Mouse (Mus musculus) heart, adult 2 months (tissue): ENCODE measurements around the gene Cdhr4. TPM values are rescaled to one million over a fixed set of nuclear protein-coding genes. Genes with fewer than 3 reads are reported as not detected.

Experiments
- DNase-seq, 2 experiments: peaks; one replicate each; pipeline ENCODE4 v3.0.0; 2021
- H3K27ac ChIP-seq: fragments of 200-600 bp; 2 replicates; pipeline ENCODE4 v1.8.1; 2022
- H3K27me3 ChIP-seq: fragments of 200-500 bp; 2 replicates; pipeline ENCODE4 v1.6.1; 2012; ENCODE audit warnings: mild to moderate bottlenecking, low read length, inconsistent platforms, mixed read lengths; ENCODE audit not compliant: control insufficient read depth, insufficient read depth
- H3K36me3 ChIP-seq: fragments of 200-500 bp; 2 replicates; pipeline ENCODE4 v1.6.1; 2012; ENCODE audit warnings: low read length, inconsistent platforms; ENCODE audit not compliant: control insufficient read depth, insufficient read depth
- H3K4me1 ChIP-seq: fragments of 200-500 bp; 2 replicates; pipeline ENCODE4 v1.6.1; 2011; ENCODE audit warnings: low read length; ENCODE audit not compliant: control insufficient read depth, insufficient read depth
- H3K4me3 ChIP-seq: fragments of 200-600 bp; 2 replicates; pipeline ENCODE4 v1.8.1; 2022
- H3K79me2 ChIP-seq: fragments of 200-500 bp; replicated peaks from 2 replicates; pipeline ENCODE4 v1.6.1; 2012; ENCODE audit warnings: mild to moderate bottlenecking, inconsistent platforms, low read length, moderate library complexity, mixed read lengths; ENCODE audit not compliant: control insufficient read depth, insufficient read depth
- H3K9ac ChIP-seq: fragments of 200-500 bp; 2 replicates; pipeline ENCODE4 v1.6.1; 2012; ENCODE audit warnings: low read depth, mild to moderate bottlenecking, control low read depth, inconsistent platforms, low read length, mixed read lengths
- CTCF ChIP-seq: fragments of 200-600 bp; IDR thresholded peaks from 2 replicates; pipeline ENCODE4 v1.8.1; 2022; ENCODE audit warnings: antibody characterized with exemption, mild to moderate bottlenecking, moderate library complexity
- EP300 ChIP-seq: fragments of 200-500 bp; IDR thresholded peaks from 2 replicates; pipeline ENCODE4 v1.6.1; 2011; ENCODE audit warnings: low read depth, low read length, control low read depth; ENCODE audit not compliant: insufficient read depth
- POLR2A ChIP-seq: fragments of 200-500 bp; IDR thresholded peaks from 2 replicates; pipeline ENCODE4 v1.6.1; 2011; ENCODE audit warnings: mild to moderate bottlenecking, low read depth, low read length, control low read depth; ENCODE audit not compliant: insufficient read depth
- WGBS: fragments of 180-500 bp; shearing (Covaris S2); methylation state at CpG from one replicate; pipeline ENCODE4 v1.1.7; 2018; 5-methylcytosine and 5-hydroxymethylcytosine counted together
- intact Hi-C: fragments of 180-260 bp; cut with DNase I; formaldehyde crosslinking; loops from one replicate; pipeline ENCODE4 v1.15.1; 2025
- polyA plus RNA-seq: library from polyadenylated mRNA; depleted of rRNA; stranded (reverse); fragments of >200 nt; gene quantifications from 2 replicates; pipeline ENCODE4 v1.2.3, GENCODE M21; 2012
- total RNA-seq, 2 experiments: library from RNA; stranded (reverse); gene quantifications; 2 replicates each; pipeline ENCODE4 v1.2.3; 2021

The Cdhr4 gene
- total and polyA plus RNA-seq, 3 experiments = 0.20 to 8.8 (median 1.1) TPM

DNA sequence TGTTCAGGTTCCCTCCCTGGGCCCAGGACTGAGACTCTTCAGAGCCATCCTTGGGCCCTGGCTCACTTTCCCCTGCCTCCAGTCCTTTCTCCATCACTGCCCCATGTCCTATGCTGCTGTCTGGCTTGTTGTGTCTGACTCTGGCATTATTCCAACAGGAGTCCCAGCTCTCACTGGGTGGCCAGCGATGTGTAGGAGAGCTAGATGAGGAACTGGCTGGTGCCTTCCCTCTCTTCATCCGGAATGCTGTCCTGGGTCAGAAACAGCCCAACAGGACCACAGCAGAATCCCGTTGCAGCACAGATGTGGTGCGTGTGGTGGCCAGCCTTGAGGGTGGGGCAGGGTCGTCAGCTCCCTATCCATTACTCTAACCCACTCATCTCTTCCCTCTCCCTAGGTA is 22.0 kb upstream of the Cdhr4 start:
- intact Hi-C loops = no loop called here
- TF ChIP-seq CTCF (no peak), POLR2A (no peak), EP300 (no peak)
- H3K27ac ChIP-seq = no peak overlapping the region
- H3K4me1 ChIP-seq = peaks cover 19% of the 10 kb centered on the region
- H3K36me3 ChIP-seq = no peaks in the 10 kb centered on the region
- no peak overlapping the region for H3K9ac ChIP-seq
- 78% methylated on average over 5 of the region's 5 CpGs for WGBS
- H3K79me2 ChIP-seq = no peaks in the 10 kb centered on the region
- H3K4me3 ChIP-seq = no peak overlapping the region
- DNase-seq = no peak
- no peaks in the 10 kb centered on the region for H3K27me3 ChIP-seq

DNA sequence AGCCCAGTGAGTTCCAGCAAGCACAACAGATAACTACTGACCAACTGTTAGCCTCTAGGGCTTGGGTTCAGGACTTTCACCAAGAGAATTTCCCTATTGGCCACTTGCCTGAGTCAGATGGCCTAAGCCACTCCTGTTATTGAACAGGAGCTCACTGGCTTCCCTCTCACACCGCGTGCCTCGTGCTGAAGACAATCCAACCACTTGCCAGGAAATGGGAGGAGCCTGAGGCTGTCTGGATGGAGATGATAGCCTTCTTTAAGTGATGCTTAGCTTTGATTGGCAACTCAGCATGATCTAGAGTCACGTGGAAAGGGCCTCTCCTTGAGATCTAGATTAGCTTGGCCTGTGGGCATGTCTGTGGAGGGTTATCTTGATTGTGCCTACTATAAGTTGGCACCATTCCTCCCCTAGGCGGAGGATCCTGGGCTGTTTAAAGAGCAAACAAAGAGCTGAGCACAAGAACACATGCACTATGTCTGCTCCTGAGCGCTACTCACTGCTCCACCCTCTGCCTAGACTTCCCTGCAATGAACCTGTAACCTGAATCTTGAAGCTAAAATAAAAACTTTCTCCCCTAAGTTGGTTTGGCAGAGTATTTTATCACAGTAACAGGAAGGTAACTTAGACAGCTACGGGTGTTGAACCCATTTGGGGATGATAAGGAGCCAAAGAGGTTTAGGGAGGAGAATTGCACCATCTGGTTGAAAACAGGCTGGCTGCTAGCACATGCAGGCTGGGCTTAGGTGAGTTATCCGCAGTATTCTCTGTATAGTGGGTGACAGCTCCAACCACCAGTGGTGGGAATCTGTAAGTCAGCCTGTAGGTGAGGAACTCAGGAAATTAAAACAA is 20.4 kb upstream of the Cdhr4 start:
- Histone ChIP-seq H3K27me3 (no peaks in the 10 kb centered on the region), H3K79me2 (peaks cover 3% of the 10 kb centered on the region), H3K27ac (peak overlapping the region; percentile 47), H3K9ac (no peak overlapping the region), H3K4me3 (no peak overlapping the region), H3K36me3 (no peaks in the 10 kb centered on the region), H3K4me1 (peaks cover 25% of the 10 kb centered on the region)
- TF ChIP-seq EP300 (peak; percentile 88; the same call in 1 of the 2 replicates), CTCF (no peak), POLR2A (peak; percentile 51; the same call in 1 of the 2 replicates)
- intact Hi-C loops = no loop called here
- 42% methylated on average over 8 of the region's 8 CpGs for WGBS
- DNase-seq = peak; percentile 56 to 63

DNA sequence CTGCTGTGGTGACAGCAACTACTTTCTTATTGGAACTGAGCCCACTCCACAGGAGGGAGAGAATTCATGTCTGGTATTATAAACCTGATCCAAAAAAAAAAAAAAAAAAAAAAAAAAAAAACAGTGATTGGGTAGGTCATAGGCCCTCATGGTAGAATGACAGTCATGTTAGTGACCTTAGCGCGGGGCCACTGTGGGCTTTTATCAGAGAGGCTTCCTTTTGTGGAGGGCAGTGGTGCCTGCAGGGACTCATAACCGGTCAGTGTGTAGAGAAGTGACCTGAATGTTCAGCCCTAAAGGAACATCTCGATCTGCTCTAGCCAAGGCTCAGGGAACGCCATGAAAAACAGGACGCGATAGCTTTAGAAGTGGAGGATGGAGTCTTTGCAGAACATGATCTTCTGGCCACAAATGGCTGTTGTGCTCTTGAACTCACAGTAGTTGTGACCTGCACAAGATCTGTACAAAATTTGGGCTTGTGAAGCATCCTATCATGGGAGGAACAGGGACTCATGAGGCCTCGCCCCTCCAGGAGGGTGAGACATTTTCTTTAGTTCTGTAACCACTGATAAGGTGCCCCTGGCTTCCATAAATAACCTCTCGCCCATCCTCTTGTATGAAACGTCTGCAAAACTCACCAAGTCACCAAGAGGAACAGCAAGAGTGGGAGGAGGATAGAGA is 17.7 kb upstream of the Cdhr4 start:
- no peak for TF ChIP-seq POLR2A
- TF ChIP-seq EP300 = no peak
- no peak for TF ChIP-seq CTCF
- DNase-seq = no peak
- H3K36me3 ChIP-seq = no peaks in the 10 kb centered on the region
- 18% methylated on average over 10 of the region's 10 CpGs for WGBS
- no peaks in the 10 kb centered on the region for H3K27me3 ChIP-seq
- H3K9ac ChIP-seq = no peak overlapping the region
- H3K27ac ChIP-seq = peak overlapping the region; percentile 80
- peaks cover 3% of the 10 kb centered on the region for H3K79me2 ChIP-seq
- H3K4me3 ChIP-seq = no peak overlapping the region
- intact Hi-C loops = no loop called here
- H3K4me1 ChIP-seq = peaks cover 23% of the 10 kb centered on the region

DNA sequence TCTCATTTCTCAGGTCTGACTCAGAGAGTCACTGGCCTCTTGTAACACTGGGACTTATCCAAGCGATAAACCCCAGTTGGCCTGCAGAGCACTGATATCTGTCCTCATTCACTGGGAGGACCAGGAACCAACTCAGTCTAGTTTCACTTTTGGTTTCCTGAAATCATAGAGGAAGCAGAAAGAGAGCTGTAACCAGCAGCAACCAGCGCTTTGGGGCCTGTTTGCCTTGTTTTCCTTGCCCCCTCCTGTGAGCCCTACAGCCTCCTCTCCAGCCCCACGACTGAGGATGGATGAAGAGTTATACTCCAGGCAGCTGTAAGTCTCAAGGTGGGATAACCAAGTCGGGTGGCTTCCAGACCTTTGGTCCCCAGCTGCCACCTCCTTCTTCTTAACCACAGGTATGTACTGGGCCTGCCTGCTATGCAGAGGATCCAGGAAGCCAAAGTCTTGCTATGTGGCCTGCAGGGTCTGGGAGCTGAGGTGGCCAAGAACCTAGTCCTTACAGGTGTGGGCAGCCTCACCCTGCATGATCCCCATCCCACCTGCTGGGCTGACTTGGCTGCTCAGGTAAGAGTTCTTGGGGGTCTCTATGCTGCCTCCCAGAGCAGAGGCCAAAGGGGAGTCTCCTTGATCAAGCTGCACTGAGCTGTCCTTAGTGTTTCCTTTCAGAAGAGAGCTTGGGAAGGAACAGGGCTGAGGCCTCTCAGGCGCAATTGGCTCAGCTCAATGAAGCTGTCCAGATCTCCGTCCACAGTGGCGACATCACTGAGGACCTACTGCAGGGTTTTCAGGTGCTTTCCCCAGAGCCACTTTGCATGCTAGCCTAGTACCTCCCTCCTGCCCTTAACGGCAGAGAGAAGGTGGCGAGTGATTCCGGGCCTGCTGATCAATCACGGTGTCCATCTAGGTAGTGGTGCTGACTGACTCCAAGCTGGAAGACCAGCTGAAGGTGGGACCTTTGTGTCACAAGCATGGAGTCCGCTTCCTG is 16.6 kb upstream of the Cdhr4 start, which contains the start of gene Uba7:
Uba7 (plus strand) TSS at position 107 of the 988 bp plus-strand sequence.
- H3K36me3 ChIP-seq = no peaks in the 10 kb centered on the region
- H3K79me2 ChIP-seq = peaks cover 3% of the 10 kb centered on the region
- H3K4me1 ChIP-seq = peaks cover 28% of the 10 kb centered on the region
- WGBS = 36% methylated on average over 12 of the region's 12 CpGs
- H3K27me3 ChIP-seq = no peaks in the 10 kb centered on the region
- H3K27ac ChIP-seq = peak within 1 kb of the TSS; percentile 80
- peak; percentile 75; the same call in 1 of the 2 replicates for TF ChIP-seq POLR2A
- TF ChIP-seq CTCF = no peak
- TF ChIP-seq EP300 = peak; percentile 63; the same call in 1 of the 2 replicates
- H3K9ac ChIP-seq = peak within 1 kb of the TSS; percentile 84
- peak within 1 kb of the TSS; percentile 42 for H3K4me3 ChIP-seq
- intact Hi-C loops = no loop called here
- peak; percentile 64 to 65 for DNase-seq

DNA sequence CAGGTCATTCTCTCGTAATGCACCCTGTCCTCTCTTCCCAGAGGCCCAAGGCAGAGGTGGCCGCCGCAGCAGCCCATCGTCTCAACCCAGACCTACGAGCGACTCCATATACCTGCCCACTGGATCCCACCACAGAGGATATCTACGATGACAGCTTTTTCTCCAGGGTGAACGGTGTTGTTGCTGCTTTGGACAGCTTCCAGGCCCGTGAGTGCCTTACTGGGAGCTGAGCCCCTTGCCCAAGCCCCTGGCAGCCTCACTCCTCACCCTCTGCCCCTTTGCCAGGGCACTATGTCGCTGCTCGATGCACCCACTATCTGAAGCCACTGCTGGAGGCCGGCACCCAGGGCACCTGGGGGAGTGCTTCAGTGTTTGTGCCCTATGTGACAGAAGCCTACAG is 13.5 kb upstream of the Cdhr4 start:
- H3K27me3 ChIP-seq = no peaks in the 10 kb centered on the region
- no peak overlapping the region for H3K27ac ChIP-seq
- no peak for TF ChIP-seq CTCF
- no peak for TF ChIP-seq EP300
- no peak for TF ChIP-seq POLR2A
- no peak overlapping the region for H3K9ac ChIP-seq
- no peak overlapping the region for H3K4me3 ChIP-seq
- H3K79me2 ChIP-seq = peaks cover 3% of the 10 kb centered on the region
- DNase-seq = no peak
- H3K36me3 ChIP-seq = no peaks in the 10 kb centered on the region; the same call in 1 of the 2 replicates
- 90% methylated on average over 12 of the region's 12 CpGs for WGBS
- peaks cover 42% of the 10 kb centered on the region for H3K4me1 ChIP-seq
- intact Hi-C loops = no loop called here
